Mouse (Mus musculus): Measurements from ENCODE around the gene Ece1. TPM values are rescaled to one million over a fixed set of nuclear protein-coding genes. Genes with fewer than 3 reads are reported as not detected.
A peak's percentile ranks its signal among the peaks of the same experiment; 100 is the strongest.

The Ece1 gene
- polyA plus RNA-seq, 1 experiment from 2014 or later = 36.7 TPM

DNA sequence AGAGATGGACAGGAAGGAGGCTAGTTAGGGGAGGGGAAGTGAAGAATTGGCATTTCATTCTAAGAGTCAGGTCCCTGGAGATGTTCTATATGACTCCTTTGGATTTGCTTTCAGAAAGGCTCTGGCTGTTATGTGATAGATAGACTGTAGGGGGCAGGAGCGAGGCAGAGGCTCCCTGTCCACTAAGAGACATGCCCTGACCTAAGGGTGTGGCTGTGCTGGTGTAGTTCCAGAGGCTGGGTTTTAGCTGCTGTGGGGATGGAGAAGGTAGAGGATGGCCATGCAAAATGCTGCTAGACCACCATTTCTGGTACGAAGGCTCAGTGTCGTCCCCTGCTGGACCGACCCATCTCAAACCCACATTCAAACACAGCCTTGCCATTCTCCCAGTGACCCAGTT is 8.9 kb downstream of the Ece1 start:
- Histone ChIP-seq H3K9me3 (no peaks in the 10 kb centered on the region), H3K9ac (no peak overlapping the region), H3K4me1 (peaks cover 51% of the 10 kb centered on the region), H3K27ac (no peak overlapping the region), H3K27me3 (no peaks in the 10 kb centered on the region), H3K36me3 (no peaks in the 10 kb centered on the region), H3K4me2 (replicated peaks) (no peak overlapping the region), H3K4me3 (no peak overlapping the region)
- no peak for ATAC-seq (ENCODE audit: insufficient number of reproducible peaks, insufficient read depth, low FRiP score, low TSS enrichment)
- WGBS = 81% methylated on average over 4 of the region's 4 CpGs

DNA sequence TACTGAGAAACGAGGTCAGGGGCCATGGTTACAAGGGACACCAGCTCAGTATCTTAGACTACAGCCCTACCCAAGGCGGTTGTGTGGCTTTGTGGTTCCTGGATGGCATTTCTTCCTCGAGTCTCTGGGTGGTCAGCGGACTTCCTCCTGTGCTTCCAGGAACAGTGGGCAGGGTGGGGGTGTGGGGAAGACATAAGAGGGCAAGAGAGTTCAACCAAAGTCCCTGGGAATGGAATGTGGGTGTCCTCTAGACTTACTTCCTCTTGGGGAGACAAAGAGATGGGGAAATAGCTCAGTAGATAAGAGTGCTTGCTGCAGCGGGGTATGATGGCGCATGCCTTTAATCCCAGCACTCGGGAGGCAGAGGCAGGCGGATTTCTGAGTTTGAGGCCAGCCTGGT is 9.4 kb downstream of the Ece1 start:
- Histone ChIP-seq H3K27ac (no peak overlapping the region), H3K9ac (no peak overlapping the region), H3K4me1 (peaks cover 50% of the 10 kb centered on the region), H3K27me3 (no peaks in the 10 kb centered on the region), H3K36me3 (no peaks in the 10 kb centered on the region), H3K4me2 (replicated peaks) (no peak overlapping the region), H3K9me3 (no peaks in the 10 kb centered on the region), H3K4me3 (no peak overlapping the region)
- WGBS = 92% methylated on average over 8 of the region's 8 CpGs
- ATAC-seq (ENCODE audit: insufficient number of reproducible peaks, insufficient read depth, low FRiP score, low TSS enrichment) = no peak

- H3K4me1 ChIP-seq = peaks cover 49% of the 10 kb centered on the region
- H3K9me3 ChIP-seq = no peaks in the 10 kb centered on the region
- H3K4me2 ChIP-seq (replicated peaks) = no peak overlapping the region
- H3K36me3 ChIP-seq = no peaks in the 10 kb centered on the region
- no peak overlapping the region for H3K9ac ChIP-seq
- ATAC-seq (ENCODE audit: insufficient number of reproducible peaks, insufficient read depth, low FRiP score, low TSS enrichment) = no peak
- H3K27ac ChIP-seq = 0 out of 2 replicates have a peak overlapping the region, but pooled peaks have one; percentile 17
- H3K4me3 ChIP-seq = no peak overlapping the region
- WGBS = 15% methylated on average over 7 of the region's 7 CpGs
- H3K27me3 ChIP-seq = no peaks in the 10 kb centered on the region
These were observed 12.3 kb downstream of the Ece1 start for GRCm38 (mm10) chr4:137874337-137874736.

- no peak overlapping the region for H3K4me3 ChIP-seq
- no peak overlapping the region for H3K27ac ChIP-seq
- H3K36me3 ChIP-seq = no peaks in the 10 kb centered on the region
- H3K4me2 ChIP-seq (replicated peaks) = no peak overlapping the region
- no peak overlapping the region for H3K9ac ChIP-seq
- H3K4me1 ChIP-seq = peaks cover 47% of the 10 kb centered on the region
- H3K9me3 ChIP-seq = no peaks in the 10 kb centered on the region
- ATAC-seq (ENCODE audit: insufficient number of reproducible peaks, insufficient read depth, low FRiP score, low TSS enrichment) = no peak
- 35% methylated on average over 4 of the region's 4 CpGs for WGBS
- H3K27me3 ChIP-seq = no peaks in the 10 kb centered on the region
These were observed 12.8 kb downstream of the Ece1 start for GRCm38 (mm10) chr4:137874826-137875225.

GRCm38 (mm10) chr4:137875466-137876092 is 13.5 kb downstream of the Ece1 start:
- no peak overlapping the region for H3K9ac ChIP-seq
- no peak overlapping the region for H3K27ac ChIP-seq
- 80% methylated on average over 9 of the region's 9 CpGs for WGBS
- no peaks in the 10 kb centered on the region for H3K36me3 ChIP-seq
- no peak for ATAC-seq (ENCODE audit: insufficient number of reproducible peaks, insufficient read depth, low FRiP score, low TSS enrichment)
- H3K4me3 ChIP-seq = no peak overlapping the region
- H3K9me3 ChIP-seq = no peaks in the 10 kb centered on the region
- H3K27me3 ChIP-seq = no peaks in the 10 kb centered on the region
- H3K4me1 ChIP-seq = peaks cover 47% of the 10 kb centered on the region
- no peak overlapping the region for H3K4me2 ChIP-seq (replicated peaks)

DNA sequence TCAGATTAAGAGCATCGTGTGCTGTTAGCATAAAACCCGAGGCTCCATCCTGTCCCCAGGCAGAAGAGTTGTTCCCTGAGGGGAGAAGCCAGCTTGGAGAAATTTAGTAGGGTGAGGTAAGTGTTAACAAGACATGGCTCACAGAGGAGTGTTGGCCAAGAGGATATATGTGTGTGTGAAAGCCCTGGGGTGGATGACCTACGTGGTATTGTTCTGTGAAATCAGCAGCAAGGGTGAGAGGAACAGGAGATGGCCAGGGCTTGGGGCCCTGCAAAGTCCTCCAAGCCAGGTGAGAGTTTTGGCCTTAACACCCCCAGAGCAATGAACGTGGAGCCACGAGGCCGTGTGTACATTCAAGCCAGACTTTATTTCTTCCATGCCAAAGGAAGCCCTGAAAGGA is 14.8 kb downstream of the Ece1 start:
- WGBS = 28% methylated on average over 6 of the region's 6 CpGs
- Histone ChIP-seq H3K9ac (peak overlapping the region; percentile 21; the same call in 1 of the 2 replicates), H3K4me2 (replicated peaks) (no peak overlapping the region), H3K4me1 (peaks cover 50% of the 10 kb centered on the region), H3K4me3 (no peak overlapping the region), H3K36me3 (no peaks in the 10 kb centered on the region), H3K27ac (peak overlapping the region; percentile 63), H3K27me3 (no peaks in the 10 kb centered on the region), H3K9me3 (no peaks in the 10 kb centered on the region)
- no peak for ATAC-seq (ENCODE audit: insufficient number of reproducible peaks, insufficient read depth, low FRiP score, low TSS enrichment)

DNA sequence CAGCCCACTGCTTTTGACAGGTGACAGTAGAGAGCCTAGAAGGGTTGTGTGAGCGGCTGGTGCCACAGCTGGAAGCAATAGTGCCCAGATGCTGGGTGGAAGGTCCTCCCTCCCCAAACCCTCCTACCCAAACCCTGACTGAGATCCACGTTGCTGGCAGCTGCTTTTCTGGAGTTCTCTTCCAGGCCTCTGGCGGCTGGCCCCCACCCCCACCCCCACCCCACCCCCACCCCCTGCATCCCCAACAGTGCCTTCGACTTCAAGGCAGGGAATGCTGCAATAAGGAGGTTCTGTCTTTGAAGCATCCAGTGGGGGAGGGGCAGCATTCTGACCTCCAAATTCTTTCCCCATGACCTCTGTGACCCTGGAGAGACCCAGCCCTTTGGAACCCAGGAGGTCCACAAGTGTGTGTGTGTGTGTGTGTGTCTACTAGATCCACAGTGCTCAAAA is 15.4 kb downstream of the Ece1 start:
- peak overlapping the region; percentile 21; the same call in 1 of the 2 replicates for H3K9ac ChIP-seq

DNA sequence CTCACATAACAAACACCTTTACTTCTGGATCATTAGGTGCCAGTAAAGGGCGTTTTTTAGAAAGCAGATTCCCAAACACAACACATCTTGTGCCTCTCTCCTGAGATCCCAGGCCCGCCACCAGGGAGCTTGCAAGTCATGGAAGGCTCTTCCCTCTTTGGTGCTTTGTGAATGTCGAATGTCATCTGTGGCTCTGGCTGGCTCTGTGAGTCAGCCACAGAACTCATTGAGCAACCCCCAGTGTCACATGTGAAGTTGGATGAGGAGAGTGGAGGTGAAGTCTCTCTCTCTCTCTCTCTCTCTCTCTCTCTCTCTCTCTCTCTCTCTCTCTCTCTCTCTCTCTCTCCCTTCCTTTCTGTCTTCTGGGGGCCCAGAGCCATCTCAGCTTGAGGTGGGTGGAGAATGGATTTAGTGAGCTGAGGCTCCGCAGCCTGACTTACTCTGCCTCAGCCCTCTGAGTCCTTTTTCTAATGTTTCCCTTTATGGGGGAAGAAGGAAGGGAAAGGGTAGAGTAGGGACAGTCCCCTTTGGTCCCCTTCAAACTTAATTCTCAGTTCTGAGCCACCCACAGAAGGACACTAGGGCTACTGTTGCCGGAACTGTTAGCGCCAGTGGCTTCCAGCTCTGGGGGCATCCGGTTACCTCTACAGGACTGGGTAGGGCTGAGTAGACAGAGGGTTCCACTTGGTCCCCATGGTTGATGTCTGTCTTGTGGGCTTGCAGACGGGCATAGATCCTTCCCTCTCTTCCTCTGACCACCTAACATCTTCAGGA is 17.5 kb downstream of the Ece1 start:
- Histone ChIP-seq H3K4me3 (no peak overlapping the region), H3K4me1 (peaks cover 60% of the 10 kb centered on the region), H3K36me3 (no peaks in the 10 kb centered on the region)

More for the DNA sequence above, 15.4 kb downstream of the Ece1 start:
- no peak for ATAC-seq (ENCODE audit: insufficient number of reproducible peaks, insufficient read depth, low FRiP score, low TSS enrichment)
- H3K9me3 ChIP-seq = no peaks in the 10 kb centered on the region
- H3K36me3 ChIP-seq = no peaks in the 10 kb centered on the region
- WGBS = 0% methylated on average over 4 of the region's 4 CpGs
- H3K4me3 ChIP-seq = no peak overlapping the region
- H3K27ac ChIP-seq = peak overlapping the region; percentile 63
- H3K4me2 ChIP-seq (replicated peaks) = no peak overlapping the region
- H3K4me1 ChIP-seq = peaks cover 53% of the 10 kb centered on the region
- H3K27me3 ChIP-seq = no peaks in the 10 kb centered on the region

DNA sequence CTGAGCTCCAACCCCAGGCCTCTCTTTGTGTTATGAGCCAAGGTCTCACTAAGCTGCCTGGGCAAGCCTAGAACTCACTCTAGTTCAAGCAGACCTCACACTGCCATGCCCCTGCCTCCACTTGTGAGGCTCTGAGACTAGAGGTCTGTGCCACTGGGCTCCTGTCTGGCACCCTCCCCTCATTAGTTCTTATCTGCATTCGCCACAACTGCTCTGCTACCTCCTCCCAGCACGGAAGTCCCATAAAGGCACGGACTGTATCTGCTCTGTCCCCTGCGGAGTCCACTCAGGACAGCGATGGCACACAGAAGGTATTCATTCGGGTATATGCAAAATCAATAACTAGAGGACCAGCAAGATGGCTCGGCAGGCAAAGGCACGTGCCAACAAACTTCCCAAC is 19.4 kb downstream of the Ece1 start:
- Histone ChIP-seq H3K9me3 (no peaks in the 10 kb centered on the region), H3K4me2 (replicated peaks) (no peak overlapping the region), H3K27me3 (no peaks in the 10 kb centered on the region), H3K4me3 (no peak overlapping the region), H3K36me3 (no peaks in the 10 kb centered on the region), H3K27ac (peak overlapping the region; percentile 41; the same call in 1 of the 2 replicates), H3K4me1 (peaks cover 46% of the 10 kb centered on the region), H3K9ac (0 out of 2 replicates have a peak overlapping the region, but pooled peaks have one; percentile 5)
- 87% methylated on average over 8 of the region's 8 CpGs for WGBS
- no peak for ATAC-seq (ENCODE audit: insufficient number of reproducible peaks, insufficient read depth, low FRiP score, low TSS enrichment)

More for the DNA sequence above, 17.5 kb downstream of the Ece1 start:
- Histone ChIP-seq H3K9me3 (no peaks in the 10 kb centered on the region), H3K4me2 (replicated peaks) (no peak overlapping the region), H3K9ac (no peak overlapping the region), H3K27ac (peak overlapping the region; percentile 59; the same call in 1 of the 2 replicates), H3K27me3 (no peaks in the 10 kb centered on the region)
- WGBS = 75% methylated on average over 8 of the region's 8 CpGs
- ATAC-seq (ENCODE audit: insufficient number of reproducible peaks, insufficient read depth, low FRiP score, low TSS enrichment) = no peak

DNA sequence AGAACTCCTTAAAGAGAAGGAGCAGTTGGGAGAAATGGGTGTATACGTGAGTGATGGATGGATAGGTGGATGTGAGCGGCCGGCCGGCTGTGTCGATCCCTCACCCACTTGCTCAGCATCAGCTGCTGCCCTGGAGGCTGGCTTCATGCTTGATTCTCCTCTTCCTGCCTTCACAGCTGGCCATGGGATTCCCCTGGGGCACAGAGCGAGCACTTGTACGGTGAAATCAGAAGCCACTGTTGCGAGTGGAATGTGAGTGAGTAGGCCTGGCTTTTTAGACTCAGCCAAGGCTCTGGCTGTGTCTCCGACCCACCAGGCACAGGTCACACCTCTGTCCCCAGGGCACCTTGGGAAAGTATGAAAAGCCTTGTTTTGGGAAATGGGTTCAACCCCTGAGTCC is 20.6 kb downstream of the Ece1 start:
- no peak overlapping the region for H3K4me2 ChIP-seq (replicated peaks)
- no peaks in the 10 kb centered on the region for H3K36me3 ChIP-seq
- peaks cover 37% of the 10 kb centered on the region for H3K4me1 ChIP-seq
- no peak overlapping the region for H3K9ac ChIP-seq
- ATAC-seq (ENCODE audit: insufficient number of reproducible peaks, insufficient read depth, low FRiP score, low TSS enrichment) = no peak
- no peaks in the 10 kb centered on the region for H3K27me3 ChIP-seq
- WGBS = 30% methylated on average over 9 of the region's 9 CpGs
- peak overlapping the region; percentile 63 for H3K27ac ChIP-seq
- no peak overlapping the region for H3K4me3 ChIP-seq
- no peaks in the 10 kb centered on the region for H3K9me3 ChIP-seq

GRCm38 (mm10) chr4:137883513-137884150 is 21.6 kb downstream of the Ece1 start:
- Histone ChIP-seq H3K27me3 (no peaks in the 10 kb centered on the region), H3K9ac (no peak overlapping the region), H3K4me1 (peaks cover 31% of the 10 kb centered on the region), H3K27ac (peak overlapping the region; percentile 63), H3K4me3 (no peak overlapping the region), H3K36me3 (no peaks in the 10 kb centered on the region), H3K4me2 (replicated peaks) (no peak overlapping the region), H3K9me3 (no peaks in the 10 kb centered on the region)
- WGBS = 81% methylated on average over 8 of the region's 8 CpGs
- ATAC-seq (ENCODE audit: insufficient number of reproducible peaks, insufficient read depth, low FRiP score, low TSS enrichment) = no peak
